Mouse (Mus musculus) bone marrow, adult 2 months (tissue): Measurements from ENCODE around the gene Wfdc1.

ENCODE experiments used
- CTCF ChIP-seq: fragments of 200-500 bp; IDR thresholded peaks from 2 replicates; pipeline ENCODE4 v1.5.1; 2011; ENCODE audit warnings: low read length, control low read depth; ENCODE audit not compliant: control insufficient read depth, insufficient read depth
- POLR2A ChIP-seq: fragments of 200-500 bp; IDR thresholded peaks from 2 replicates; pipeline ENCODE4 v1.6.1; 2011; ENCODE audit warnings: low read depth, mild to moderate bottlenecking, control low read depth, low read length, borderline replicate concordance; ENCODE audit not compliant: control insufficient read depth

DNA sequence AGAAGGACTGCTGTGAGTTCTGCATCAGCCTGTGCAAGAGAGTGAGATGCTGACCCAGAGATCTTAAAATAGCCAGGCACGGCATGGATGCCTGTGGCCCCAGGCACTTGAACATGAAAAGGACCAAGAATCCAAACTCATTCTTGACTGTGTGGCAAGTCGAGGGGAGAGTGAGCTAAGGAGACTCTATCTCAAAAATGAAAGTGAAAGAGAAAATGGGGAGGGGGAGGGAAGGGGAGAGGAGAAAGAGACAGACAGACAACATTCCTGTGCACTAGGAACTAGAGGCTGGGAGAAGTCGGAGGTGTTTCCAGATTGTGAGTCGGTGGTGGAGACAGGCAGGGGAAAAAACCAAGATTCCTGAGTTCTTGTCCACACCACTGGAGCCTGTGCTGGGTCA is 57.5 kb downstream of the Wfdc1 start:
- TF ChIP-seq POLR2A (no peak), CTCF (no peak)
